Mouse (Mus musculus) heart, embryonic 11.5 days (tissue): Measurements from ENCODE around the gene Synj2. TPM values are rescaled to one million over a fixed set of nuclear protein-coding genes. Genes with fewer than 3 reads are reported as not detected.

Experiments
- ATAC-seq: fragments of 200-750 bp; cut with Nextera tagmentation; replicated peaks from 2 replicates; pipeline ENCODE4 v1.8.0; 2017; ENCODE audit warnings: moderate library complexity; ENCODE audit not compliant: insufficient number of reproducible peaks, low FRiP score, low TSS enrichment
- H3K27ac ChIP-seq: fragments of 300-500 bp; sonication (generic); 2 replicates; pipeline ENCODE4 v1.5.1; 2014; ENCODE audit warnings: mild to moderate bottlenecking, low read depth, low read length
- H3K27me3 ChIP-seq: fragments of 300-500 bp; sonication (generic); 2 replicates; pipeline ENCODE4 v1.6.1; 2014; ENCODE audit warnings: mild to moderate bottlenecking, low read length, mixed read lengths; ENCODE audit not compliant: control insufficient read depth, insufficient read depth
- H3K36me3 ChIP-seq: fragments of 300-500 bp; sonication (generic); 2 replicates; pipeline ENCODE4 v1.6.1; 2014; ENCODE audit warnings: mild to moderate bottlenecking, low read length, moderate library complexity, mixed read lengths; ENCODE audit not compliant: control insufficient read depth, insufficient read depth
- H3K4me1 ChIP-seq: fragments of 300-500 bp; sonication (generic); 2 replicates; pipeline ENCODE4 v1.6.1; 2014; ENCODE audit warnings: low read length; ENCODE audit not compliant: control insufficient read depth, insufficient read depth
- H3K4me2 ChIP-seq: fragments of 300-500 bp; sonication (generic); 2 replicates; pipeline ENCODE4 v1.6.1; 2014; ENCODE audit warnings: mild to moderate bottlenecking, moderate library complexity
- H3K4me3 ChIP-seq: fragments of 300-500 bp; sonication (generic); 2 replicates; pipeline ENCODE4 v1.5.1; 2014; ENCODE audit warnings: low read depth, low read length
- H3K9ac ChIP-seq: fragments of 300-500 bp; sonication (generic); 2 replicates; pipeline ENCODE4 v1.6.1; 2014; ENCODE audit warnings: mild to moderate bottlenecking, low read depth, low read length, moderate library complexity
- H3K9me3 ChIP-seq: fragments of 300-500 bp; sonication (generic); replicated peaks from 2 replicates; pipeline ENCODE4 v1.6.1; 2016; ENCODE audit warnings: low read length; ENCODE audit not compliant: control insufficient read depth
- WGBS: fragments of 180-500 bp; shearing (Covaris S2); extraction: QIAGEN DNeasy Blood & Tissue Kit; methylation state at CpG from one replicate; pipeline ENCODE4 v1.1.7; 2014; ENCODE audit not compliant: insufficient replicate concordance; 5-methylcytosine and 5-hydroxymethylcytosine counted together
- polyA plus RNA-seq: library from polyadenylated mRNA; unstranded; fragments of >200 nt; fragmentation: Nextera tagmentation; extraction: Ambion mirVana; gene quantifications from 2 replicates; pipeline ENCODE4 v1.2.1, GENCODE M21; 2014

Gene Synj2
- polyA plus RNA-seq, 1 experiment from 2014 or later, result 3.0 TPM

GRCm38 (mm10) chr17:5959096-5959495 is 18.0 kb downstream of the Synj2 start:
- Histone ChIP-seq H3K9ac (no peak overlapping the region), H3K27me3 (no peaks in the 10 kb centered on the region), H3K4me1 (peaks cover 14% of the 10 kb centered on the region; the same call in 1 of the 2 replicates), H3K4me3 (no peak overlapping the region), H3K36me3 (no peaks in the 10 kb centered on the region), H3K27ac (no peak overlapping the region), H3K9me3 (no peaks in the 10 kb centered on the region), H3K4me2 (no peak overlapping the region)
- no peak for ATAC-seq
- WGBS, result 67% methylated on average over 7 of the region's 7 CpGs

GRCm38 (mm10) chr17:5959802-5960201 is 18.7 kb downstream of the Synj2 start:
- no peak overlapping the region; the same call in 1 of the 2 replicates for H3K9ac ChIP-seq
- no peak overlapping the region; the same call in 1 of the 2 replicates for H3K4me2 ChIP-seq
- no peaks in the 10 kb centered on the region for H3K27me3 ChIP-seq
- 30% methylated on average over 9 of the region's 9 CpGs for WGBS
- H3K4me3 ChIP-seq, result no peak overlapping the region
- H3K9me3 ChIP-seq, result no peaks in the 10 kb centered on the region
- H3K27ac ChIP-seq, result no peak overlapping the region
- ATAC-seq, result no peak
- H3K4me1 ChIP-seq, result peaks cover 14% of the 10 kb centered on the region; the same call in 1 of the 2 replicates
- H3K36me3 ChIP-seq, result no peaks in the 10 kb centered on the region

- H3K27me3 ChIP-seq, result no peaks in the 10 kb centered on the region
- no peak overlapping the region for H3K4me2 ChIP-seq
- no peak overlapping the region for H3K27ac ChIP-seq
- 94% methylated on average over 8 of the region's 8 CpGs for WGBS
- H3K4me3 ChIP-seq, result no peak overlapping the region
- H3K9me3 ChIP-seq, result no peaks in the 10 kb centered on the region
- H3K36me3 ChIP-seq, result no peaks in the 10 kb centered on the region
- no peak overlapping the region for H3K9ac ChIP-seq
- H3K4me1 ChIP-seq, result peaks cover 14% of the 10 kb centered on the region; the same call in 1 of the 2 replicates
- ATAC-seq, result no peak
These were observed 22.7 kb downstream of the Synj2 start for GRCm38 (mm10) chr17:5963766-5964165.

DNA sequence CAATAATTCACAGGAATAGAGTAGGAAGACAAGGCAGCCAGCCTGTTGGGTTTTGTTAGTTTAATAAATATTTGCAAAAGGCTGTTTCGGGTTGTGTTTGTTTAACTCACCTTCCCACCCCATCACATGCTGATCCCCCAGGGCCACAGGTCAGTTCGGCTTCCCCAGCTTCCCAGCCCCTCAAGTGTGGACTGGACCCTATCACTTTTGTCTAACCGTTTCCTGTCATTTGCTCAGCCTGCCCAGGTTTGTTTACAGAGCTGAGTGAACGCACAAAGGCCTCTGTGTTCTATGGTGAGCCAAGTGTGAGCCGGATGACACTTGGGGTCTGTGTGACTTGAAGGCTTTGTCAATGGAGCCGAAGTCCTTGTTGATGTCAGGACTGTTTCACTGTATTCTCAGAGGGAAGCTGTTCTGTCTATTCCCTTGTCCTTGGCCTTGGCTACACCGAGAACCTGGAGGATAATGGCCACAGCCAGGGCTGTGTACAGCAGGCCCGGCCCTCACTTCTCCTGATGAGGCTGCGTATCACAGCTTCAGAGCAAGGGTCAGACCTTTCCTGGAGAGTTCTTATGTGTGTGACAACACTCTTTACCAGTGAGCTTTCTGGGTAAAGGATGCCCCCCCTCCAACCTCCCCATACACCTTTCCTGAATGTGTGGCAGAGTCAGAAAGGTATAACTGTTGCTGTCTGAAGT is 24.2 kb downstream of the Synj2 start:
- no peak overlapping the region for H3K4me2 ChIP-seq
- H3K36me3 ChIP-seq, result no peaks in the 10 kb centered on the region
- peaks cover 4% of the 10 kb centered on the region; the same call in 1 of the 2 replicates for H3K4me1 ChIP-seq
- WGBS, result 53% methylated on average over 9 of the region's 9 CpGs
- H3K27me3 ChIP-seq, result no peaks in the 10 kb centered on the region
- H3K9me3 ChIP-seq, result no peaks in the 10 kb centered on the region
- ATAC-seq, result no peak
- H3K27ac ChIP-seq, result no peak overlapping the region
- no peak overlapping the region for H3K4me3 ChIP-seq
- no peak overlapping the region for H3K9ac ChIP-seq

GRCm38 (mm10) chr17:5966706-5967105 is 25.6 kb downstream of the Synj2 start:
- no peaks in the 10 kb centered on the region for H3K4me1 ChIP-seq
- no peak for ATAC-seq
- no peak overlapping the region for H3K4me3 ChIP-seq
- H3K27ac ChIP-seq, result no peak overlapping the region
- no peaks in the 10 kb centered on the region for H3K9me3 ChIP-seq
- H3K36me3 ChIP-seq, result no peaks in the 10 kb centered on the region
- H3K4me2 ChIP-seq, result no peak overlapping the region
- no peak overlapping the region for H3K9ac ChIP-seq
- 71% methylated on average over 5 of the region's 5 CpGs for WGBS
- no peaks in the 10 kb centered on the region for H3K27me3 ChIP-seq

DNA sequence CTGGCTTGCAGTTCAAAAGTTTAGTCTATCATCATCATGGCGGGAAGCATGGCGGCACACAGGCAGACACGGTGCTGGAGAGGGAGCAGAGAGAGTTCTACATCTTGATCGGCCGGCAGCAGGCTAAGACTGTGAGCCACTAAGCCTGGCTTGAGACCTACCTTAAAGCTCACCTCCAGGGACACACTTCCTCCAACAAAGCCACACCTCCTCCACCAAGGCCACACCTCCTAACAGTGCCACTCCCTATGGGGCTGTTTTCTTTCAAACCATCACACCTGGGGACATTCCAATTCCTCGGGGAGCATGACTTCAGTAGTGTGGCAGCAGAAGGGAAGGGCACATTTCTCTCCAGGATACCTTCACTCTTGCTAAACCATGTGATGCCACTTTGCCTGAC is 27.5 kb downstream of the Synj2 start:
- Histone ChIP-seq H3K4me2 (no peak overlapping the region), H3K27ac (no peak overlapping the region), H3K36me3 (no peaks in the 10 kb centered on the region), H3K4me1 (no peaks in the 10 kb centered on the region), H3K4me3 (no peak overlapping the region), H3K27me3 (no peaks in the 10 kb centered on the region), H3K9me3 (no peaks in the 10 kb centered on the region), H3K9ac (no peak overlapping the region)
- 57% methylated on average over 6 of the region's 6 CpGs for WGBS
- ATAC-seq, result no peak

DNA sequence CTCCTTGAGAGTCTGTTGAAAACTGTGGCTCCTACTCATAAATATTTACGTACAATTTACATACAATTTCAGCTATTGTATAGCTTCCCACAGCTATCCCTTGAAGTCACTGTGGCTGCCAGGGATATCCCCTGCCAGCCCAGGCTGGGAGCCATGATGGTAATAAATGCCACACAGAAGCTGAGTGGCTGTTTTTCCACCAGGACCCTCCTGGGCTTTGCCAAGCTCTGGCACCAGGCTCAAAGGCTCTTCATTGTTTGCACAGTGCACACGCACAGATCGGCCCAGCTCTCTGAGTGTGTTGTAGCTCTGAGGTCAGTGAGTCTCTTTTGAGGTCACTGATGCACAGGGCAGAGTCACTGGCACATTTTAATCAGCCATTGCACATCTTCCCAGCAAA is 28.2 kb downstream of the Synj2 start:
- no peaks in the 10 kb centered on the region for H3K4me1 ChIP-seq
- no peak overlapping the region for H3K27ac ChIP-seq
- no peaks in the 10 kb centered on the region for H3K9me3 ChIP-seq
- no peak overlapping the region for H3K4me3 ChIP-seq
- 63% methylated on average over 3 of the region's 3 CpGs for WGBS
- H3K9ac ChIP-seq, result no peak overlapping the region
- no peaks in the 10 kb centered on the region for H3K27me3 ChIP-seq
- no peaks in the 10 kb centered on the region for H3K36me3 ChIP-seq
- H3K4me2 ChIP-seq, result no peak overlapping the region
- no peak for ATAC-seq

DNA sequence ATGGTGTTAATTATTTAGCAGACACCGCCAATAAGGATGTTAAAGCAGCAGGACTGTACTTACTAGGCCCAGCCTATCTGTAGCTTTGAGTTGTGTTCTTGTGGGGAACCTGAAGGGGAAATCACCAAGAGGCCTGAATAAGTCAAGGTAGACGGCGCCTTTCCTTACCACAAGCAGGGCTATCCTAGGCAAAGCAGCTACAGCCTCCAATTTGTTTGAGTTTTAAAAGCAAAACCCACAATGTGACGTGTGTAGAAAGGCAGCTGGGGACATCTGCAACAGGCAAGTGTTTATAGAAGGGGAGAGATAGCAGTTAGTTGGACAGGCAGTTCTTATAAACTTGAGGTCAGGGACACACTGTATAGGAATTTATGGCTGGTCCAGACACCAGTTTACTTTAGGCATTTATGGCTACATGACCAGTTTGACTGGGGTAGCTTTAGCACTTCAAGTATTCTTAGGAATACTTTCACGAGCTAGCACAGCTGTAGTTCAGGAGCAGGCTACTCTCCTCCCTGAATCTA is 29.3 kb downstream of the Synj2 start:
- H3K27ac ChIP-seq, result no peak overlapping the region
- no peak overlapping the region for H3K4me3 ChIP-seq
- no peak for ATAC-seq
- H3K27me3 ChIP-seq, result no peaks in the 10 kb centered on the region
- no peaks in the 10 kb centered on the region for H3K36me3 ChIP-seq
- H3K4me2 ChIP-seq, result no peak overlapping the region
- H3K9ac ChIP-seq, result no peak overlapping the region
- peaks cover 4% of the 10 kb centered on the region; the same call in 1 of the 2 replicates for H3K4me1 ChIP-seq
- WGBS, result 68% methylated on average over 5 of the region's 5 CpGs
- H3K9me3 ChIP-seq, result no peaks in the 10 kb centered on the region

GRCm38 (mm10) chr17:5973536-5973935 is 32.5 kb downstream of the Synj2 start:
- no peak for ATAC-seq
- Histone ChIP-seq H3K27me3 (no peaks in the 10 kb centered on the region), H3K9ac (no peak overlapping the region)

More at GRCm38 (mm10) chr17:5973536-5973935, 32.5 kb downstream of the Synj2 start:
- Histone ChIP-seq H3K27ac (no peak overlapping the region), H3K4me1 (peaks cover 35% of the 10 kb centered on the region), H3K4me2 (no peak overlapping the region), H3K36me3 (no peaks in the 10 kb centered on the region), H3K4me3 (no peak overlapping the region), H3K9me3 (no peaks in the 10 kb centered on the region)
- WGBS, result 57% methylated on average over 8 of the region's 8 CpGs
